Mouse (Mus musculus): Measurements from ENCODE around the gene S100a1. TPM values are rescaled to one million over a fixed set of nuclear protein-coding genes. Genes with fewer than 3 reads are reported as not detected.

S100a1 gene
- polyA plus RNA-seq, 1 experiment from 2014 or later: 8.4 TPM

Other genes with a start within 250 kb of the S100a1 start
- gene Dennd4b, start 249.2 kb downstream of the S100a1 start, polyA plus RNA-seq (2015; fragmentation: Nextera tagmentation; extraction: Ambion mirVana): 4.6 and 5.7 TPM in 2 replicates
- gene Gatad2b, start 221.2 kb downstream of the S100a1 start, polyA plus RNA-seq (2015; fragmentation: Nextera tagmentation; extraction: Ambion mirVana): 16.0 and 17.0 TPM in 2 replicates
- 24.9 and 26.5 TPM in 2 replicates for gene Slc27a3, start 124.5 kb downstream of the S100a1 start, polyA plus RNA-seq (2015; fragmentation: Nextera tagmentation; extraction: Ambion mirVana)
- 29.9 and 30.1 TPM in 2 replicates for gene Ints3, start 80.8 kb downstream of the S100a1 start, polyA plus RNA-seq (2015; fragmentation: Nextera tagmentation; extraction: Ambion mirVana)
- 3.5 and 3.7 TPM in 2 replicates for gene Npr1, start 48.5 kb downstream of the S100a1 start, polyA plus RNA-seq (2015; fragmentation: Nextera tagmentation; extraction: Ambion mirVana)
- gene Ilf2, start 38.3 kb downstream of the S100a1 start, polyA plus RNA-seq (2015; fragmentation: Nextera tagmentation; extraction: Ambion mirVana): 303 and 314 TPM in 2 replicates
- gene Snapin, start 23.4 kb downstream of the S100a1 start, polyA plus RNA-seq (2015; fragmentation: Nextera tagmentation; extraction: Ambion mirVana): 90.1 and 95.6 TPM in 2 replicates
- 195 and 197 TPM in 2 replicates for gene Chtop, start 4.9 kb downstream of the S100a1 start, polyA plus RNA-seq (2015; fragmentation: Nextera tagmentation; extraction: Ambion mirVana)
- 10.6 and 12.2 TPM in 2 replicates for gene S100a13, start within 50 bp of the S100a1 start, polyA plus RNA-seq (2015; fragmentation: Nextera tagmentation; extraction: Ambion mirVana)
- gene S100a14, start 12.5 kb upstream of the S100a1 start, polyA plus RNA-seq (2015; fragmentation: Nextera tagmentation; extraction: Ambion mirVana): not detected in 2 replicates
- 33.6 and 37.9 TPM in 2 replicates for gene S100a16, start 22.9 kb upstream of the S100a1 start, polyA plus RNA-seq (2015; fragmentation: Nextera tagmentation; extraction: Ambion mirVana)
- gene S100a3, start 46.2 kb upstream of the S100a1 start, polyA plus RNA-seq (2015; fragmentation: Nextera tagmentation; extraction: Ambion mirVana): 1.3 and 1.8 TPM in 2 replicates
- gene S100a2, start 75.9 kb upstream of the S100a1 start, polyA plus RNA-seq (2015; fragmentation: Nextera tagmentation; extraction: Ambion mirVana): not detected in 2 replicates
- gene Gm42674, start 87.5 kb upstream of the S100a1 start, polyA plus RNA-seq (2015; fragmentation: Nextera tagmentation; extraction: Ambion mirVana): not detected in 2 replicates
- gene S100a4, start 89.4 kb upstream of the S100a1 start, polyA plus RNA-seq (2015; fragmentation: Nextera tagmentation; extraction: Ambion mirVana): 0.75 and 1.5 TPM in 2 replicates
- gene S100a5, start 94.1 kb upstream of the S100a1 start, polyA plus RNA-seq (2015; fragmentation: Nextera tagmentation; extraction: Ambion mirVana): not detected in 2 replicates
- gene S100a6, start 98.5 kb upstream of the S100a1 start, polyA plus RNA-seq (2015; fragmentation: Nextera tagmentation; extraction: Ambion mirVana): 38.4 and 42.3 TPM in 2 replicates
- gene S100a7a, start 139.6 kb upstream of the S100a1 start, polyA plus RNA-seq (2015; fragmentation: Nextera tagmentation; extraction: Ambion mirVana): not detected in 2 replicates
- 8.9 and 11.2 TPM in 2 replicates for gene S100a8, start 154.6 kb upstream of the S100a1 start, polyA plus RNA-seq (2015; fragmentation: Nextera tagmentation; extraction: Ambion mirVana)
- 5.9 and 7.7 TPM in 2 replicates for gene S100a9, start 181.3 kb upstream of the S100a1 start, polyA plus RNA-seq (2015; fragmentation: Nextera tagmentation; extraction: Ambion mirVana)
- gene Pglyrp4, start 212.5 kb upstream of the S100a1 start, polyA plus RNA-seq (2015; fragmentation: Nextera tagmentation; extraction: Ambion mirVana): not detected in 2 replicates

Data from hindbrain, embryonic 13.5 days (tissue).